Mouse (Mus musculus) heart, adult 2 months (tissue): ENCODE measurements around the gene Oard1.

Experiments
- CTCF ChIP-seq: fragments of 200-600 bp; IDR thresholded peaks from 2 replicates; pipeline ENCODE4 v1.8.1; 2022; ENCODE audit warnings: antibody characterized with exemption, mild to moderate bottlenecking, moderate library complexity
- POLR2A ChIP-seq: fragments of 200-500 bp; IDR thresholded peaks from 2 replicates; pipeline ENCODE4 v1.6.1; 2011; ENCODE audit warnings: mild to moderate bottlenecking, low read depth, low read length, control low read depth; ENCODE audit not compliant: insufficient read depth

GRCm38 (mm10) chr17:48407154-48407553, 2.7 kb upstream of the Oard1 start:
- TF ChIP-seq CTCF (no peak), POLR2A (no peak)
